Mouse (Mus musculus): ENCODE data around the gene Zim1. TPM values are rescaled to one million over a fixed set of nuclear protein-coding genes. Genes with fewer than 3 reads are reported as not detected.

Zim1 gene
- 1 to 10 TPM; 5.6 to 7.4 TPM for total RNA-seq (2021)

DNA sequence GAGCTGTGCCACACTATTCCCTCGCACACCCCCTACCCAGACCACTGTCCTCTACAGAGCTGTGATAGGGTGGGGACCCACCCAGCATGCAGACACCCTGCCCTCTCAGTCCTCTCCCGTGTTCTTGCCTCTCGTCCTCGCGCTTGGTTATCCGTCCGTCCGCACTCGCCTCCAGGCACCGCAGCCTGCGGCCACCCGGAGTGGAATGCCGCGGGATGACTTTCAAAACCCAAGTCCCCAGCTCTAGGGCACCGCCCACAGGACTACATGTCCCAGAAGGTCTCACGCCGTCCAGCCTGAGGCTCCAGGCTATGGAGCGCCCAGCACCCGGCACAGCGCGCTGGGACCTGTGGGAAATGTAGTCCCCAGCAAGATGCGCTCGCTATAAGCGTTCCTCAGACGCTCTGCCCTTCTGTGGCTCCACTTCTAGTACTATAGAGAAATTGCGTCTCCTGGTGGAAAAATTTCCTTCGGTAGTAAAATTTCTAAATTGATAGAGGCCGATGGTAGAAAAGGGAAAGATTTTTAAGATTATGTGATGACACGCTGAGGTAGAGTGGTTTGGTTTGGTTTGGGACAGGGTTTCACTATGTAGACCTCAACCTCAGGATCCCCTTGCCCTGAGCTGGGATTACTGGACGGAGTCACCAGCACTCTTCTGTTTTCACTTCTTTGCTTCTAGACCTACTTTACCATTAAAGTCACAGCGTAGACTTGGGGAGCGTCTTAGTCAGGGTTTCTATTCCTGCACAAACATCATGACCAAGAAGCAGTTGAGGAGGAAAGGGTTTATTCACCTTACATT, at the start of gene Zim1:
Zim1 (minus strand) TSS at position 210 of the 805 bp plus-strand sequence.
- DNase-seq (ENCODE audit: extremely low spot score in 1 of 2, low spot score in 1 of 2), result peak; percentile 64 to 76

DNA sequence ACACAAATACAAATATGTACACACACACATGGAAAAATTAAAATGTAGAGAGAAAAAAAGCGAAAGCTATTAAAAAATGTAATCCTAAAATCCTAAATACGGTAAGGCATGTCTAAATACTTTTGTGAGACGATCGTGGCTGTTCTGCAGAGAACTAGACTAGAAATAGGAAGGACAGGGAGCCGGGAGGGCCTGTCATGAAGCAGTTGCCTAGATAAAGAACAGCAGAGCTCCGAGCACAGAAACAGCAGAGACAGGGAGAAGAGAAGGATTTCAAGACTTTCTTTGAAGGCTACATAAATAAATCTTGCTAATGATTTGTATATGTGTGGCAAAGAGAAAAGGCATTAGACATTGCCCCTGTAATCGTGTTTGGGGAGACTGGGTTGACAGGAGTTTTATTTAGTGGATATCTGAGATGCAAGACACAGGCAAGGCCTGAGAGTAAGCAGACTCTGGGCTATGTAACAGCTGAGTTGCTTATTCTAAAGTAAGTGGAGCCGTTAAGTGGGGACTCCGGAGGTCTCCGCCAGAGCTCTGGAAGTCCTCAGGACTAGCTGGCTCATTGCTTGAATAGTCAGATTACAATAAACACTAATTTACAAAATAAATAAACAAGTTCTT, 48.1 kb upstream of the Zim1 start:
- no peak for DNase-seq (ENCODE audit: extremely low spot score in 1 of 2, low spot score in 1 of 2)

DNA sequence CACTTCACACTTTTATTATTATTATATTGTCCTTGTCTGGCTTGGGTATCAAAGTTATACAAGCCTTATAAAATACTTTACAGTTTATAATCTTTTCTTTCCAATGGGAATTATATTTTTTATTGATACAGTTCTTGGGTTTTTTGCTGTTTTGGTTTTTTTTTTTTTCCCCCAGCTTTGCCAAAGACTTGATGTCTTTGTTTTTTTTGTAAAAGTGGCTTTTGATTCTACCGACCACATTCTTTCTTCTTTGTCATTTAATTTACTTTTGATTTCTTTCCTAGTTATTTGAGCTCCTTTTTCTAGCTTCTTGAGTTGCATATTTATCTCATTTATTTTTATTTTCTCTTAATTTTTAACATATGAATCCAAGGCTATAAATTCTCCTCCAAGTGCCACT, 39.8 kb upstream of the Zim1 start:
- DNase-seq (ENCODE audit: extremely low spot score in 1 of 2, low spot score in 1 of 2), result no peak

DNA sequence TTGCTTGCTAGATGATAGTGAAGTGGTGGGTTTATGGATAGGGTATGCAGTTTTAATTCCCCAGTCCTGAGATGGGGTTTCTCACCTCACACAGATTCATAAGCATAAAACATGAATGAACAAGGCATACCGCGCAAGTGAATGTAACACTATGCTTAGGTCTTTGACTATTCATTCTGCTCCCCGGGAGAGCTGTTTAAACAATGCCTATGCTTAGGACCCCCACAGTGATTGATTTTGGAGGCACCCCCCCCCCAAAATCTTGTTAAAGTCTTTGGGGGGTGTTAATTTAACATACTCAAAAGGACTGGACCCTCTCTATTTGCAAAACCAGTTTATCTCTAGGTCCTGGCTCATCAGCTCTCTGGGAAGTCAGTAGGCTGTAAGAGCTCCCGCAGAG, 35.7 kb upstream of the Zim1 start:
- DNase-seq (ENCODE audit: extremely low spot score in 1 of 2, low spot score in 1 of 2), result no peak

- DNase-seq (ENCODE audit: extremely low spot score in 1 of 2, low spot score in 1 of 2), result no peak
Observed at GRCm38 (mm10) chr7:6731373-6731772, 35.1 kb upstream of the Zim1 start.

DNA sequence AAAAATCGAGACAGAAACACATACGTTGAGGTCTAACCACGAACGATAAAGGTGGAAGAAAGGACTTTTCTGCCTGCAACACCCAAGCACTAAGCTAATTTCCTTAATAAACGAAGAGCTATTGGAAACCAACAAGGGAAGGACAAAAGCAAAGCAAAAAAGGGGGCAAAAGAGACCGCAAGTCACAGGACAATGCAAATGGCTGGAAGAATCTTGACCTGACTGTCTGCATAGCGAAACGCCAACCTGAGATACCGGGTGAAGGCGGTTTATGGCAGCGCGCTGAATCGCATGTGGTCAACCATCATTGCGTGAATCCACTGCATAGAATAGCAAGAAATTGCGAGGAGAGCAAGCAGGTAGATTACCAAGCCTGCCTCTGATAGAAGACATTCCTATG, 34.6 kb upstream of the Zim1 start:
- DNase-seq (ENCODE audit: extremely low spot score in 1 of 2, low spot score in 1 of 2), result no peak

GRCm38 (mm10) chr7:6730241-6730640, 34.0 kb upstream of the Zim1 start, which contains the start of the genes Peg3 and Usp29:
Gene Peg3 (minus strand): TSS chr7:6730431.
Gene Usp29 (plus strand): TSS chr7:6730578.
- peak; percentile 69 for DNase-seq (ENCODE audit: extremely low spot score in 1 of 2, low spot score in 1 of 2)

GRCm38 (mm10) chr7:6729061-6729817, 33.0 kb upstream of the Zim1 start:
- peak; percentile 74 to 82 for DNase-seq (ENCODE audit: extremely low spot score in 1 of 2, low spot score in 1 of 2)

- peak; percentile 64 to 70 for DNase-seq (ENCODE audit: extremely low spot score in 1 of 2, low spot score in 1 of 2)
Observed at GRCm38 (mm10) chr7:6728263-6728931, 32.1 kb upstream of the Zim1 start.

DNA sequence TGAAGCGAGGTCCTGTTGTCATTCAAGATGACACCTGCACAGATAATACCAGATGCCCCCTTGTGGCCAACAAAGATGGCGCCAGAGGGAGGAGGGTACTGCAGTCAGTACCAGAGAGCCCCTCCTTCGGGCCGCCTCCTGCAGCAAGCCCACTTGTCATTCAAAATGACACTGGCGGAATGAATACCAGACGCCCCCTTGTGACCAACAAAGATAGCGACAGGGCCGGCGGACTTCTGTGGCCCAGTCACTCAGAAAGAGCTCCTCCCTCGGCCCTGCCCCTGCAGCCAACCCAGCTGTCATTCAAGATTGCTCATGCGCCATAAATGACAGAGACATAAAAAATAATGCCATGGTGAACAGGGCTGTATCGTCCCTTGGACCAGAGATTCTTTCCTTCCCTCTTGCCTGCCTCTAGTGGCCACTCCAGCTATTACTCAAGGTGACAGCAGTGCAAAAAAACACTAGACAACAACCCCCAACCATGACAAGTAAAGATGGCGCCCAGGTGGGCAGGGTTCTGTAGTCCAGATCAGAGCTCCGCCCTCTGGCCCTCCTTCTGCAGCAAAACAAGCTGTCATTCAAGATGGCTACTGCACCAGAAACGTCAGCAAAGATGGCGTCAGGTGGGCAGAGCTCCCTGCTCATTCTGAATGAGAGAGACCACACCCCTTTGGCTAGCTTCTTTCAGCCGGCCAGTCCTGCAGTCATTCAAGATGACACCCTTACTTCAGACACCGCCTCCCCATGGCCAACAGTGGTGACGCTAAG, 31.3 kb upstream of the Zim1 start:
- DNase-seq (ENCODE audit: extremely low spot score in 1 of 2, low spot score in 1 of 2), result peak; percentile 58 to 62

DNA sequence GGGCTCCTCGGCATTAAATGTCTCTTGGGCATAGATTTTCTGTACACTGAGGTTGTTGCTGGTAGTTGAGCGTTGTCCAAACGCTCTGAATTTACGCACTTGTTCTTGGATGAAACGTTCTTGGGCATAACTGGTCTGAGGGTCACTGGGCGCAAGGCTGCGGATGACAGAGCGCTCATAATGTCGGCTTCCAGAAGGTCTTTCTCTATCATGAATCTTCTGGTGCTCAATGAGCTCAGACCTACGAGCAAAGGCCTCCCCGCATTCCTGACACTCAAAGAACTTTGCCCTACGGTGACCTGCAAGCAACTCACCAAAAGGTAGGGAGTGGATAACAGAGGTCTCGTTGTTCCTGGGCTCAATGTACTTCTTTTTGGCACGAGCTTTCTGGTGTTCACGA, 13.1 kb upstream of the Zim1 start:
- DNase-seq (ENCODE audit: extremely low spot score in 1 of 2, low spot score in 1 of 2), result no peak

GRCm38 (mm10) chr7:6708451-6709180, 12.4 kb upstream of the Zim1 start:
- no peak for DNase-seq (ENCODE audit: extremely low spot score in 1 of 2, low spot score in 1 of 2)

DNA sequence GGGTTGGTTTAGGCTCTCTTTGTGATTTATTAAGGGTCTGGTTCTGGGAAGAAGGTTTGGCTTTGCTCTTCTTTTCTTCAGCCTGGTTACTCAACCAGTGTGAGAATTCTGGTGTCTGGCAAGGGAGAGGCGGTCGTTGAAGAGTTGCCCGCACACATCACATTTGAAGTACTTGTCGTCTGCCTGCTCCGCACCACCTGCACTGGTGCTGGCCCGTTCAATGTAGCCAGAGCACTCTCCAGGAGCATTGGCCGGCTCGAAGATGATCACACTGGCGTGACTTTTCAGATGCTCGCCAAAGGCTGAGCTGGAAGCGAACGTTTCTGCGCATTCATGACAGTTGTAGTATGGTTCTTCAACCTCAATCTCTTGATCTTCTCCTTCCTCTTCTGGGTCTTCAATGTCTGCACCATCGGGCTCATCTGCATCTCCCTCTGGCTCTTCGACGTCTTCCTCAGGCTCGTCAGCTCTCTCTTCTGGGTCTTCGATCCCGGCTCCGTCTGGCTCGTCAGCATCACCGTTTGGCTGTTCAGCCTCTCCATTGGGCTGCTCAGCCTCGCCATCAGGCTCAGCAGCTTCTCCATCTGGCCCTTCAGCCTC, 11.3 kb upstream of the Zim1 start:
- DNase-seq (ENCODE audit: extremely low spot score in 1 of 2, low spot score in 1 of 2), result no peak

GRCm38 (mm10) chr7:6699230-6699629, 3.0 kb upstream of the Zim1 start:
- DNase-seq (ENCODE audit: extremely low spot score in 1 of 2, low spot score in 1 of 2), result no peak

GRCm38 (mm10) chr7:6685511-6685910, 10.7 kb downstream of the Zim1 start:
- no peak for DNase-seq (ENCODE audit: extremely low spot score in 1 of 2, low spot score in 1 of 2)

- DNase-seq (ENCODE audit: extremely low spot score in 1 of 2, low spot score in 1 of 2), result no peak
Observed at GRCm38 (mm10) chr7:6666726-6667125, 29.5 kb downstream of the Zim1 start.

- no peak for DNase-seq (ENCODE audit: extremely low spot score in 1 of 2, low spot score in 1 of 2)
Observed at GRCm38 (mm10) chr7:6663430-6663829, 32.8 kb downstream of the Zim1 start.

DNA sequence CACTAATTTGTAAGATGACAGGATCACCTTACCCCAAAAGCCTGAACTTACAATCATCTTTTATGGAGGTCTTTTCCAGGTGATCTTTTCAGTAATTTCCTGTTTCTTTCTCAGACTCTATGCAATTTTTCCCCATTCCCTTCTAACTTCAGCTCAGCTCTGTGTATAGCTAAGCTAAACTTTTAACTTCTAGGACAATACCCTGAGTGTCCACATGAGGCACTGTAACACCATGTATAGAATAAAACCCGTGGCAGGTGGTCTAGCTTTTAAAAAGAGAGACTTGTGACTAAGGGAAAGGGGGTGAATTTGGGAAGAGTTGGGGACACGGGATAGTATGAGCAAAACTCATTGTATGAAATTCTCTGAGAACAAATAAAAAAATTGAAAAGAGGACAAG, 36.6 kb downstream of the Zim1 start:
- peak in 1 of 2 experiments; percentile 56 for DNase-seq (ENCODE audit: extremely low spot score in 1 of 2, low spot score in 1 of 2)

- no peak for DNase-seq (ENCODE audit: extremely low spot score in 1 of 2, low spot score in 1 of 2)
Observed at GRCm38 (mm10) chr7:6658606-6659005, 37.6 kb downstream of the Zim1 start.

All from layer of hippocampus, postnatal 25 days (tissue).